Mouse (Mus musculus): Measurements from ENCODE around the gene Ncoa5.

- TF ChIP-seq CTCF (IDR thresholded peaks at IDR 0.05; ENCODE audit: low read depth) (no peak), EP300 (IDR thresholded peaks at IDR 0.05; ENCODE audit: low read depth) (no peak)
Measured at GRCm38 (mm10) chr2:164997721-164998428, 36.8 kb downstream of the Ncoa5 start.

All from liver, postnatal 0 days (tissue).